Mouse (Mus musculus): ENCODE results near the gene Ankdd1b. TPM values are rescaled to one million over a fixed set of nuclear protein-coding genes. Genes with fewer than 3 reads are reported as not detected.

The Ankdd1b gene
- total RNA-seq, 2 experiments from 2014 or later, result 0.18 to 0.24 TPM

- intact Hi-C loops (cut with DNase I), result no loop called here
- DNase-seq (ENCODE audit: extremely low spot score in 1 of 2, low spot score in 2 of 2), result no peak
These were observed 12.4 kb downstream of the Ankdd1b start for GRCm38 (mm10) chr13:96458606-96459005.

- intact Hi-C loops (cut with DNase I), result no loop called here
- no peak for DNase-seq (ENCODE audit: extremely low spot score in 1 of 2, low spot score in 2 of 2)
These were observed 13.0 kb downstream of the Ankdd1b start for GRCm38 (mm10) chr13:96458018-96458417.

- intact Hi-C loops (cut with DNase I), result no loop called here
These were observed 13.4 kb downstream of the Ankdd1b start for GRCm38 (mm10) chr13:96457566-96457965.

DNA sequence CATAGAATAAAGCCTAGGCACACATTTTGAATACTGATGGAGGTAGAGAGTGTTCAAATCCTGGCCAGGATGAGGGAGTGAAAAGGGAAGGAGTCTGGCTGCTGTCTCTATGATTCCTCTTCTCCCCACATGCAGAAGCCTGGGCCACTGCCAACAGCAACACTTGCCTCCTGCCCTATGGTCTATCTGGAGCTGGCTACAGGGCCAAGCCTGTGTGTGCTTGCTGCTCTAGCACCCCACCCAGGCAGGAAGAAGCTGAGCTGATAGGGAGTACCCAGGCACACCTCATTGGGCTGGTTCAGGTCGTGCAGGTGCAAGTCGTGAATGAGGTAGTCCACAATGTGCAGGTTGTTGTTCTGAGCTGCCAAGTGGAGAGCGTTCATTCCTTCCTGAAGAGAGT is 16.7 kb downstream of the Ankdd1b start:
- intact Hi-C loops (cut with DNase I), result no loop called here
- DNase-seq (ENCODE audit: extremely low spot score in 1 of 2, low spot score in 2 of 2), result peak in 1 of 2 experiments; percentile 52

More at GRCm38 (mm10) chr13:96457566-96457965, 13.4 kb downstream of the Ankdd1b start:
- no peak for DNase-seq (ENCODE audit: extremely low spot score in 1 of 2, low spot score in 2 of 2)

DNA sequence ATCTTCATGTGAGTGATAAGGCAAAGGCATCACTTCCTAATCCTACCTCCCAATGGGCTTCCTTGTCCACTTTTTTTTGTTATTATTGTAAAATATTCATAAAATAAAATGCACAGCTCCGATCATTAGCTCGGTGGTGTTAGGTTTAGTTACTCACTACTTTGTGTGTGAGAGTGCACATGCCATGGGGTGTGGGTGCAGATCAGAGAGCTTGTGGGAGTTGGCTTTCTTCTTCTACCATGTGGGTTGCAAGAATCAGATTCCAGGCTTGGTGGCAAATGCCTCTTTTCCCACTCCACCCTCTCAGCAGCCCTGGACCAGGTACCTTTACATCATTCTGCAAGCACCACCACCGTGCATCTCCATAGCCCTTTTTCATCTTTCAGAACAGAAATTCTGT is 18.4 kb downstream of the Ankdd1b start:
- DNase-seq (ENCODE audit: extremely low spot score in 1 of 2, low spot score in 2 of 2), result no peak
- intact Hi-C loops (cut with DNase I), result no loop called here

DNA sequence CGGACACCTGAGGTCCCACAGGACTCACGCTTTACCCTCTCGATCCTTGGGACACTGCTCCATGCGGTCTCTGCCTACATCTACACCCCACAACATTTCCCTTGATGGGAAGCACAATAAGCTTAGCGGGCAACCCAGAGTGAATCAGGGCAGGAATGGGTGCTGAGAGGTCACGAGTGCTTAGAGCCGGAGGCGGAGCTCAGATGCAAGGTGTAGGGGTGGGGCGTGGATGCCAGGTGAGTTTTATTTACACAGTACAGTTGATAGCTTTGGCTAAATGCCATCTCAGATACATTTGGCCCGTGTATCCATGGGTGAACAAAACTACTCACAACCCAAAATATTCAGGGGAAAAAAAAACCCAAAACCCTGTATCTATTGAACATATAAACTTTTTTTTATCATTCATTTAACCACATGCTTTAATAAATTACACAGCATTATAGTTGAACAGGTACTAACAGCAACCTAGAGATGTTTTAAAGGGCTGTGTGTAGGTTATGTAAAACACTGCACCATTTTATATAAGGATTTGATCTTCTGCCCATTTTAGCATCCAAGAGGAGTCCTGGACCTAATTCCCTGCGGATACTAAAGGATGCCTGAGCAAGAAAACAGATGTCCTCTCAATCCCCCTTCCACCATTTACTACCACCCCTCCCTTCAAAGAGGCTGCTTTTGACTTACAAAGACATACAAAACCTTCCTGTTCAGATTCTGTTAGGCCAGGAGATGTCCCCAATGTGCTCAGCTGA is 19.4 kb downstream of the Ankdd1b start:
- intact Hi-C loops (cut with DNase I), result no loop called here
- DNase-seq (ENCODE audit: extremely low spot score in 1 of 2, low spot score in 2 of 2), result no peak

DNA sequence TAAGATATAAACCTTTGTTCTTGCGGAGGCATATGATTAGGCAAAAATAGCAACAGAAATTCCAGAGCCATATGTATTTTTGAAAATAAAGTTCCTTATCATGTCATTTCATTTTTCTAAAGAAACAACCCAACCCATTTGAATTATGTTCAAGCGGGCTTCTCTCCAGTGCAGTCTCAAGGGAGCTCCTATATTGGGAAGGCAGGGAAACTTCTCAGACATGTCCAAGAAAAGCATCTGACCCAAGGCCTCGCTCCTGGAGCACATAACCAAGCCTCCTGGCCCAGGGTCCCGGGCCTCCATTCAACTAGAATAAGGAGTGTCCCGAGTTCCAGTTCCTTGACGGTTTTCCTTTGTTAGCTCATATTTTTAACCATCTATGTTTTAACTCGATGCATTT is 20.1 kb downstream of the Ankdd1b start:
- intact Hi-C loops (cut with DNase I), result no loop called here
- DNase-seq (ENCODE audit: extremely low spot score in 1 of 2, low spot score in 2 of 2), result no peak

- intact Hi-C loops (cut with DNase I), result no loop called here
- no peak for DNase-seq (ENCODE audit: extremely low spot score in 1 of 2, low spot score in 2 of 2)
These were observed 20.7 kb downstream of the Ankdd1b start for GRCm38 (mm10) chr13:96450205-96450856.

DNA sequence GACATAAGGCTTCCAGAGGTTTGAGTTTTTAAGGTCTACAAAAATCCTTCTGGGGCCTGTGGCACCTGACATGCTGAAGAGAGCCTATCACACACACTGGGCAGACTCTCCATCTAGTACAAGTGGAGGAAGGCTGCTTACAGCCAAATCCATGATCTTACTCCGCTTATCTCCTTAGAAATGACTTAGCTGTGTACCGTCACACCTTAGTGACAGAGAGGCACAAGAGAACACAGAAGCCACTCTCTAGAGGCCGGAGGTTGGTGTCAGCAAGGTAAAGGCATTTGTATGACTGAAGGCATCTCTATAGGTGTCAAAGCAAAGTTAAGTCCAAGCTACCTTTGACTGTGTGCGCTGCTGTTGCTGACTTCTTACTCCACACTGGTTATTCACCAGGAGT is 30.6 kb downstream of the Ankdd1b start:
- no peak for DNase-seq (ENCODE audit: extremely low spot score in 1 of 2, low spot score in 2 of 2)
- intact Hi-C loops (cut with DNase I), result no loop called here

- no peak for DNase-seq (ENCODE audit: extremely low spot score in 1 of 2, low spot score in 2 of 2)
- intact Hi-C loops (cut with DNase I), result no loop called here
These were observed 34.1 kb downstream of the Ankdd1b start for GRCm38 (mm10) chr13:96436921-96437320.

- peak in 1 of 2 experiments; percentile 57 for DNase-seq (ENCODE audit: extremely low spot score in 1 of 2, low spot score in 2 of 2)
- intact Hi-C loops (cut with DNase I), result no loop called here
These were observed 35.2 kb downstream of the Ankdd1b start for GRCm38 (mm10) chr13:96435793-96436192.

- intact Hi-C loops (cut with DNase I), result no loop called here
- DNase-seq (ENCODE audit: extremely low spot score in 1 of 2, low spot score in 2 of 2), result no peak
These were observed 36.1 kb downstream of the Ankdd1b start for GRCm38 (mm10) chr13:96434899-96435331.

DNA sequence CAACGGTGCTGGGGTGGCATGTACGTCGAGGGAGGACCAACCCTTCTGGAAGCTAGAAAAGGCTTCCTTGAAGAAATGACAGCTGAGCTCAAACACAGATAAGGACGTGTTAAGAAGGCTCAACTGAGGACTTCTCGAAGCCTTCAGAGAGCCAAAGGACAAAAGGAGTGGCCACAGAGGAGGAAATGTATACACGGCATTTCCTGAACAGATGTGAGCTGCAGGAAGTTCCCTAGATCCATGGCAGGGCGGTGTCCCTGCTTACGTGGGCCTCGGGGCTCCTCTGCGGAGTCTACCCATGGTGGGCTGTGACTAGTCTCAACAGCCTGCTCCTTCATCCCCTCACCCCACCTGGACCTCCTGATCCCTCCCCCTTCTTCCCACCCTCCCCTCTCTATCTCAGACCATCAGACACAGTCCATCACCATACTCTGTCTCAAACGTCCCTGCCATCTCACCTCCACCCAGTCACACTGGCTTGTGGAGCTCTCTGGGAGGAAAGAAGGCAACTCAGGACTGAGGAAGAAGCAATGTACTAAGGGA is 37.3 kb downstream of the Ankdd1b start:
- intact Hi-C loops (cut with DNase I), result no loop called here
- no peak for DNase-seq (ENCODE audit: extremely low spot score in 1 of 2, low spot score in 2 of 2)

DNA sequence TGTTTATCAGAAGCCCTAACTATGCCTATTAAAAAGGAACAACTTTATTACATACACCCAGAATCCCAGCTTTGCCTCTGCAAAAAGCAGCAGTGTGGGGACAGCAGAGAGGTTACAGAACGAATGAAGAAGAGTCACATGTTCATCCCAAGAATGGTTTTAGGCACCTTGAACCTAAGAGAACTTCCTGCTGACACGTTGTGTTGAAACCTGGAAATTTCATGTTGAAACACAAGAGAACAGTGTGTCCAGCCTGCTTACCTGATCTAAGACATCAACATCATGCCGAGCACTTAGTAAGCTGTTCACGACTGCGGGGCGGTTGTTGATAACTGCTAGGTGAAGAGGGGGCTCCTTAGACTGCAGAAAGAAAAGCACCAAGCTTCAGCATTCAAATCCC is 38.0 kb downstream of the Ankdd1b start:
- intact Hi-C loops (cut with DNase I), result no loop called here

GRCm38 (mm10) chr13:96432376-96432811 is 38.6 kb downstream of the Ankdd1b start:
- intact Hi-C loops (cut with DNase I), result no loop called here
- DNase-seq (ENCODE audit: extremely low spot score in 1 of 2, low spot score in 2 of 2), result no peak

More for the DNA sequence above, 38.0 kb downstream of the Ankdd1b start:
- no peak for DNase-seq (ENCODE audit: extremely low spot score in 1 of 2, low spot score in 2 of 2)

- intact Hi-C loops (cut with DNase I), result loop anchor here (1.0 kb wide), 1 partner anchor 162 kb away; no protein-coding TSS in a partner anchor
- DNase-seq (ENCODE audit: extremely low spot score in 1 of 2, low spot score in 2 of 2), result peak; percentile 75 to 90
These were observed 39.3 kb downstream of the Ankdd1b start for GRCm38 (mm10) chr13:96431595-96432156.

GRCm38 (mm10) chr13:96428531-96428930 is 42.5 kb downstream of the Ankdd1b start:
- intact Hi-C loops (cut with DNase I), result no loop called here
- DNase-seq (ENCODE audit: extremely low spot score in 1 of 2, low spot score in 2 of 2), result no peak

DNA sequence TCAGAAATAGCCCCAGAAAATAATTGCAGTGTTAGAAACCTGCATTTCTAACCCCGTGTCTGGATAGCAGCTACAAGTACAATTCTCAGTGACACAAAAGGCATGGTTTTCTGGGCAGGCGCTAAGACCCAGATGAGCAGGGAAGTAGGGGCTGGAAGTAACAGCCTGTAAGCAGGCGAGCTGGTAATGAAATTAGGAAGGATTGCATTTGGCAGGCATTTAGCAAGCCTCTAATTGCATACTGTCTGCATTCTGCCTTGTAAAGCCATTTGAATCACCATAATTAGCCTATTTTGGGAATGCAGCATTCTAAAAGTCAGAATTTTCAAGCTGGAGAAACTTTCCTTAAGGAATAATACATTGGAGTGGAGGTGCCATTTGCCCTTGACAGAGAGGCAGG is 45.0 kb downstream of the Ankdd1b start:
- peak in 1 of 2 experiments; percentile 40 for DNase-seq (ENCODE audit: extremely low spot score in 1 of 2, low spot score in 2 of 2)

DNA sequence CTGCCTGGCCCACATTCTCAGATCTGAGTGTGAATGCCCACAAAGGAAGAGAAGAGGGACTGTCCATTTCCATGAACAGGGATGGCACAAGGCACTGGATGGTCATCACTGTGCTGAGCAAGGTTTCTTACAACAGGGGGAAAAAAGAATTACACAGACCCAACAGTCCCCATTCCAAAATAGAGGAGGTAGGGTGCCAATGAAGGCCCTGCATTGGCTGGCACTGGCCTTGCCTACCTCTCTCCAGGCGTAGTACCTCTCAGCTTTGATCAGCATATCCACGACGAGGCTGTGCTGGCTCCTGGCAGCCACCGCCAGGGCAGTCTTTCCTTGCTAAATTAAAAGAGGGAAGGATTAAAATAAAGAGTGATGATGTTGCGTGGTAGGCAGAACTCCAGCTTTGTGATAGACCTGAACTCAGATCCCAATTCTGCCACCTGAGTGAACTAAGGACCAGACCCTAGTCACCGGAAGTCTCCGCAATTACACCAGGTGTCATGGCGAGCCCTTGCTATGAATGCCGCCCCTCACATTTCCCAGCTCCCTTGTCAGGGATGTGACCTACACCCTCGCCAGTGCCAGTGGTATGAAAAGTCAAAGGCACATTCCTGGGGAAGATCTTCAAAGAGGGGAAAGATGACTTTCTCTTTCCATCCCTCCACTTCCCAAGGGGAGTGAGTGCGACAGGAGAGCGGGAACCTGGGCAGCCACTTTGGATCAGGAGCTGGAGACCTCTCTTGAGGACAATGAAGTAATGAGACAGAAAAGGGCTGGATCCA is 46.3 kb downstream of the Ankdd1b start:
- intact Hi-C loops (cut with DNase I), result no loop called here
- DNase-seq (ENCODE audit: extremely low spot score in 1 of 2, low spot score in 2 of 2), result no peak

More for the DNA sequence above, 45.0 kb downstream of the Ankdd1b start:
- intact Hi-C loops (cut with DNase I), result no loop called here

Data from left cerebral cortex, postnatal 10 days (tissue).